In genomic region chr19:24453379-24453778, GRCm38 (mm10) we compare ENCODE assay signal across 7 mouse cellular contexts. TPM values are rescaled to one million over a fixed set of nuclear protein-coding genes. Genes with fewer than 3 reads are reported as not detected.
DNase-seq lines count a peak whose midpoint lies in the region; ATAC-seq and TF ChIP-seq lines count a peak whose summit lies in the region.

No protein-coding gene starts in this region.

- peak overlapping the region; percentile 17 for H3K4me2 ChIP-seq in hindbrain, embryonic 11.5 days (replicated peaks; ENCODE audit: low read depth, low read length)

- no peak overlapping the region for H3K9ac ChIP-seq in hindbrain, embryonic 11.5 days (ENCODE audit: low read depth, low read length)

- no peak for ATAC-seq in hindbrain, embryonic 11.5 days (ENCODE audit: low FRiP score)

- H3K4me1 ChIP-seq in hindbrain, embryonic 11.5 days (replicated peaks; ENCODE audit: control insufficient read depth, insufficient read depth, low read length): no peaks in the 10 kb centered on the region; the same call in 1 of the 2 replicates

- no peaks in the 10 kb centered on the region for H3K27me3 ChIP-seq in hindbrain, embryonic 11.5 days (ENCODE audit: control insufficient read depth, insufficient read depth, low read length)

- no peaks in the 10 kb centered on the region for H3K36me3 ChIP-seq in hindbrain, embryonic 11.5 days (ENCODE audit: control insufficient read depth, insufficient read depth, low read length)

- no peak for TF ChIP-seq CTCF in layer of hippocampus, adult 2 months (conservative IDR thresholded peaks at IDR 0.05)

- 43% methylated on average over 13 of the region's 13 CpGs for WGBS in hindbrain, embryonic 11.5 days

- peak overlapping the region; percentile 45 for H3K4me3 ChIP-seq in layer of hippocampus, adult 2 months
- H3K4me3 ChIP-seq in hindbrain, embryonic 11.5 days (ENCODE audit: low read depth, low read length): no peak overlapping the region

- DNase-seq in layer of hippocampus, adult 2 months (ENCODE audit: low spot score in 2 of 2): peak in 1 of 2 experiments; percentile 26
- DNase-seq in layer of hippocampus, postnatal 25 days (ENCODE audit: extremely low spot score in 1 of 2, low spot score in 1 of 2): no peak
- peak; percentile 29 for DNase-seq in embryo, embryonic 11 days
- DNase-seq in hindbrain, embryonic 11.5 days (ENCODE audit: low spot score): peak; percentile 41
- DNase-seq in neural tube, embryonic 10.5 days (ENCODE audit: extremely low spot score, low spot score): peak; percentile 22
- no peak for DNase-seq in urinary bladder, postnatal 10 days (ENCODE audit: low spot score)
- DNase-seq in urinary bladder, postnatal 36 days (ENCODE audit: low spot score in 2 of 2): no peak

- H3K27ac ChIP-seq in layer of hippocampus, adult 2 months: peak overlapping the region; percentile 90
- peak overlapping the region; percentile 60 for H3K27ac ChIP-seq in hindbrain, embryonic 11.5 days (ENCODE audit: low read depth, low read length)

- H3K9me3 ChIP-seq in hindbrain, embryonic 11.5 days (ENCODE audit: control insufficient read depth, low read length): no peaks in the 10 kb centered on the region

RNA-seq across cellular contexts. Expression of gene Fam122a, which starts 23.8 kb away (rescaled TPM):
- 10 to 100 TPM; 33.9 to 34.6 TPM for total RNA-seq in layer of hippocampus, adult 2 months (2021)
- 10 to 100 TPM; 31.4 to 39.5 TPM for total RNA-seq in layer of hippocampus, postnatal 25 days (2021)
- 49.8 and 64.2 TPM in 2 replicates for polyA plus RNA-seq in hindbrain, embryonic 11.5 days (2014; fragmentation: Nextera tagmentation; extraction: Ambion mirVana)

Comparison
In these comparisons a context has a peak if more than half of its experiments do, and no peak if none do; other contexts are left out.
1. DNase-seq: peak in embryo, embryonic 11 days (single experiment), hindbrain, embryonic 11.5 days (single experiment) and neural tube, embryonic 10.5 days (single experiment); none in layer of hippocampus, postnatal 25 days (0 of 2), urinary bladder, postnatal 10 days (single experiment) and urinary bladder, postnatal 36 days (0 of 2).